Mouse (Mus musculus) gastrocnemius, adult 8-10 months (tissue): ENCODE measurements around the gene Stx17. TPM values are rescaled to one million over a fixed set of nuclear protein-coding genes. Genes with fewer than 3 reads are reported as not detected.

Experiments used
- DNase-seq, 2 experiments: peaks; one replicate each; pipeline ENCODE4 v3.0.0; 2022; ENCODE audit warnings: low spot score in 2 of 2
- microRNA-seq: library from miRNA; unstranded; fragments of <30 nt; microRNA quantifications from one replicate; pipeline ENCODE4 v1.2.0, GENCODE M21; 2022
- total RNA-seq, 4 experiments: library from RNA; stranded (reverse); gene quantifications; 2 replicates each; pipeline ENCODE4 v1.2.4; 2022

Gene Stx17
- total RNA-seq, 4 experiments from 2014 or later = 24.4 to 26.2 (median 24.8) TPM

- DNase-seq = no peak
Observed at GRCm38 (mm10) chr4:48163851-48164250, 39.1 kb downstream of the Stx17 start.

- no peak for DNase-seq
Observed at GRCm38 (mm10) chr4:48175666-48176065, 51.0 kb downstream of the Stx17 start.

GRCm38 (mm10) chr4:48180922-48181321 is 56.2 kb downstream of the Stx17 start:
- DNase-seq = no peak

GRCm38 (mm10) chr4:48181366-48181765 is 56.7 kb downstream of the Stx17 start:
- no peak for DNase-seq

GRCm38 (mm10) chr4:48182115-48182806 is 57.5 kb downstream of the Stx17 start:
- no peak for DNase-seq

GRCm38 (mm10) chr4:48197925-48198324 is 73.2 kb downstream of the Stx17 start:
- DNase-seq = no peak

GRCm38 (mm10) chr4:48198447-48198846 is 73.7 kb downstream of the Stx17 start:
- no peak for DNase-seq

GRCm38 (mm10) chr4:48203564-48203963 is 78.8 kb downstream of the Stx17 start:
- no peak for DNase-seq

GRCm38 (mm10) chr4:48225173-48225572 is 100.5 kb downstream of the Stx17 start:
- DNase-seq = peak; percentile 31 to 49

- DNase-seq = no peak
Observed at GRCm38 (mm10) chr4:48225604-48226003, 100.9 kb downstream of the Stx17 start.

GRCm38 (mm10) chr4:48226800-48227199 is 102.1 kb downstream of the Stx17 start:
- DNase-seq = no peak

Small RNA genes within 50 kb of the gene (microRNA-seq; reads per million reads assigned to microRNA genes)
- not detected for gene Mir1958

Other genes with a start within 250 kb of the Stx17 start
- 10 to 100 TPM in 2 of 4 experiments, 1 to 10 TPM in 2; 4.8 to 25.3 (median 10.3) TPM for gene Nr4a3, start 79.8 kb upstream of the Stx17 start, total RNA-seq
- gene Erp44, start 154.6 kb downstream of the Stx17 start, total RNA-seq = 10 to 100 TPM; 22.0 to 29.4 (median 25.7) TPM
- 1 to 10 TPM; 1.8 to 2.7 (median 2.3) TPM for gene Invs, start 154.8 kb downstream of the Stx17 start, total RNA-seq